ENCODE assay signal across 9 mouse cellular contexts in genomic region chr12:105025271-105025946, GRCm38 (mm10). TPM values are rescaled to one million over a fixed set of nuclear protein-coding genes. Genes with fewer than 3 reads are reported as not detected.
DNase-seq lines count a peak whose midpoint lies in the region; ATAC-seq and TF ChIP-seq lines count a peak whose summit lies in the region.
"Had no signal": no experiment of that assay in that cellular context is flagged by ENCODE, and none has a peak within 500 bp of the region (broad histone marks: within the 10 kb centered on the region; RNA-seq: fewer than 3 reads in every experiment).

No protein-coding gene starts in this region.

- no peak overlapping the region for H3K27ac ChIP-seq in midbrain, embryonic 10.5 days (replicated peaks)
- no peak overlapping the region for H3K27ac ChIP-seq in midbrain, embryonic 15.5 days
- H3K27ac ChIP-seq in forebrain, embryonic 11.5 days (ENCODE audit: low read depth, low read length) = no peak overlapping the region
- no peak overlapping the region for H3K27ac ChIP-seq in spleen, adult 2 months (ENCODE audit: insufficient read depth, low read length)
- H3K27ac ChIP-seq: lung, embryonic 15.5 days had no signal

- peak; percentile 74; the same call in 1 of the 2 replicates for TF ChIP-seq CTCF in brain, embryonic 14.5 days (IDR thresholded peaks at IDR 0.05; ENCODE audit: borderline replicate concordance, extremely low read depth, insufficient read depth, insufficient read length)
- peak; percentile 64; the same call in 1 of the 2 replicates for TF ChIP-seq CTCF in spleen, adult 2 months (IDR thresholded peaks at IDR 0.05; ENCODE audit: extremely low read depth, insufficient read depth, insufficient read length, insufficient replicate concordance)

- no peaks in the 10 kb centered on the region for H3K27me3 ChIP-seq in midbrain, embryonic 10.5 days (ENCODE audit: low read depth, poor library complexity, severe bottlenecking)
- no peaks in the 10 kb centered on the region for H3K27me3 ChIP-seq in midbrain, embryonic 15.5 days (replicated peaks)
- no peaks in the 10 kb centered on the region for H3K27me3 ChIP-seq in forebrain, embryonic 11.5 days (ENCODE audit: control insufficient read depth, insufficient read depth, low read length)
- no peaks in the 10 kb centered on the region for H3K27me3 ChIP-seq in spleen, adult 2 months (ENCODE audit: control insufficient read depth, insufficient read depth, low read length)
- H3K27me3 ChIP-seq: lung, embryonic 15.5 days had no signal

- H3K9me3 ChIP-seq in midbrain, embryonic 10.5 days (replicated peaks) = peaks cover 16% of the 10 kb centered on the region
- peaks cover 4% of the 10 kb centered on the region; the same call in 1 of the 2 replicates for H3K9me3 ChIP-seq in midbrain, embryonic 15.5 days
- H3K9me3 ChIP-seq in forebrain, embryonic 11.5 days (ENCODE audit: control insufficient read depth, low read length) = no peaks in the 10 kb centered on the region; the same call in 1 of the 2 replicates

- peaks cover 4% of the 10 kb centered on the region for H3K4me1 ChIP-seq in midbrain, embryonic 10.5 days
- H3K4me1 ChIP-seq in midbrain, embryonic 15.5 days = peaks cover 2% of the 10 kb centered on the region
- no peaks in the 10 kb centered on the region for H3K4me1 ChIP-seq in forebrain, embryonic 11.5 days (replicated peaks; ENCODE audit: control insufficient read depth, insufficient read depth, low read length)
- peaks cover 11% of the 10 kb centered on the region; the same call in 1 of the 2 replicates for H3K4me1 ChIP-seq in spleen, adult 2 months (ENCODE audit: control insufficient read depth, insufficient read depth, insufficient read length)
- H3K4me1 ChIP-seq: lung, embryonic 15.5 days had no signal

- no peak overlapping the region for H3K9ac ChIP-seq in midbrain, embryonic 15.5 days
- H3K9ac ChIP-seq in forebrain, embryonic 11.5 days (ENCODE audit: low read length) = no peak overlapping the region
- H3K9ac ChIP-seq: lung, embryonic 15.5 days had no signal

- TF ChIP-seq POLR2A in brain, embryonic 14.5 days (IDR thresholded peaks at IDR 0.05; ENCODE audit: borderline replicate concordance, extremely low read depth, insufficient read depth, insufficient read length, poor library complexity, severe bottlenecking) = no peak
- TF ChIP-seq POLR2A in spleen, adult 2 months (IDR thresholded peaks at IDR 0.05; ENCODE audit: low read depth, low read length) = no peak

- peak; percentile 53 for DNase-seq in midbrain, embryonic 10.5 days (ENCODE audit: low spot score)
- DNase-seq in brain, embryonic 14.5 days (ENCODE audit: low read depth) = peak; percentile 82
- peak; percentile 76 for DNase-seq in forebrain, embryonic 11.5 days (ENCODE audit: low spot score)
- peak; percentile 81 to 84 for DNase-seq in left cerebral cortex, postnatal 14 days (ENCODE audit: low spot score in 2 of 2)
- peak; percentile 54 to 69 for DNase-seq in spleen, adult 2 months (ENCODE audit: low read depth in 1 of 2, low spot score in 2 of 2)

- H3K36me3 ChIP-seq in midbrain, embryonic 10.5 days = peaks cover 36% of the 10 kb centered on the region
- peaks cover 11% of the 10 kb centered on the region; the same call in 1 of the 2 replicates for H3K36me3 ChIP-seq in midbrain, embryonic 15.5 days (replicated peaks)
- H3K36me3 ChIP-seq in forebrain, embryonic 11.5 days (ENCODE audit: control insufficient read depth, insufficient read depth, low read length) = peaks cover 8% of the 10 kb centered on the region; the same call in 1 of the 2 replicates
- H3K36me3 ChIP-seq in spleen, adult 2 months (ENCODE audit: control insufficient read depth, insufficient read depth, low read length) = peaks cover 2% of the 10 kb centered on the region; the same call in 1 of the 2 replicates

- ATAC-seq in midbrain, embryonic 15.5 days (replicated peaks) = no peak
- ATAC-seq in forebrain, embryonic 11.5 days (replicated peaks; ENCODE audit: low FRiP score) = no peak
- ATAC-seq in hematopoietic stem cell, adult 5-6 weeks (replicated peaks in 1 of 2; ENCODE audit: insufficient read depth in 1 of 2, low FRiP score in 2 of 2, low TSS enrichment in 1 of 2, low read depth in 1 of 2, poor library complexity in 2 of 2, severe bottlenecking in 2 of 2) = peak; percentile 42 to 63; a peak in 3 of 4 replicates
- ATAC-seq in megakaryocyte-erythroid progenitor cell, adult 5-6 weeks (replicated peaks; ENCODE audit: low FRiP score, low TSS enrichment, poor library complexity, severe bottlenecking) = peak; percentile 55

- no peak overlapping the region for H3K4me2 ChIP-seq in midbrain, embryonic 15.5 days
- no peak overlapping the region for H3K4me2 ChIP-seq in forebrain, embryonic 11.5 days (ENCODE audit: low read depth, low read length, severe bottlenecking)
- H3K4me2 ChIP-seq: lung, embryonic 15.5 days had no signal

- WGBS in midbrain, embryonic 10.5 days = 56% methylated on average over 8 of the region's 8 CpGs
- WGBS in midbrain, embryonic 15.5 days = 52% methylated on average over 8 of the region's 8 CpGs
- 52% methylated on average over 8 of the region's 8 CpGs for WGBS in forebrain, embryonic 11.5 days
- 41% methylated on average over 8 of the region's 8 CpGs for WGBS in spleen, adult 2 months

- intact Hi-C loops in left cerebral cortex, postnatal 14 days (cut with DNase I) = loop anchor here (1.0 to 10.0 kb wide), 2 partner anchors 73 to 291 kb away; no protein-coding TSS in a partner anchor

- H3K4me3 ChIP-seq in midbrain, embryonic 10.5 days = no peak overlapping the region
- no peak overlapping the region for H3K4me3 ChIP-seq in midbrain, embryonic 15.5 days
- H3K4me3 ChIP-seq in forebrain, embryonic 11.5 days (ENCODE audit: low read depth, low read length) = no peak overlapping the region
- no peak overlapping the region for H3K4me3 ChIP-seq in spleen, adult 2 months (ENCODE audit: extremely low read depth, insufficient read depth, insufficient read length)
- H3K4me3 ChIP-seq: lung, embryonic 15.5 days had no signal

RNA-seq across cellular contexts. Expression of gene Glrx5, which starts 7.1 kb away (rescaled TPM):
- polyA plus RNA-seq in midbrain, embryonic 10.5 days (2016; fragmentation: Nextera tagmentation; extraction: Ambion mirVana) = 217 and 246 TPM in 2 replicates
- polyA plus RNA-seq in midbrain, embryonic 15.5 days (2015; fragmentation: Nextera tagmentation; extraction: Ambion mirVana) = 143 and 144 TPM in 2 replicates
- polyA plus RNA-seq in brain, embryonic 14.5 days (2012; rRNA removed) = 71.3 and 95.6 TPM in 2 replicates
- polyA plus RNA-seq in forebrain, embryonic 11.5 days (2014; fragmentation: Nextera tagmentation; extraction: Ambion mirVana) = 188 and 196 TPM in 2 replicates
- total RNA-seq in hematopoietic stem cell, adult 5-6 weeks (2017) = 24.0 and 26.5 TPM in 2 replicates
- total RNA-seq in left cerebral cortex, postnatal 14 days (2021) = 10 to 100 TPM; 62.5 to 64.1 TPM
- total RNA-seq in megakaryocyte-erythroid progenitor cell, adult 5-6 weeks (2014; fragmentation: Nextera tagmentation) = 112 and 193 TPM in 2 replicates
- 59.2 and 86.9 TPM in 2 replicates for total RNA-seq in megakaryocyte-erythroid progenitor cell, adult 5-6 weeks (2017)
- 102 and 109 TPM in 2 replicates for polyA plus RNA-seq in spleen, adult 2 months (2012; rRNA removed)

RNA-seq across cellular contexts. Expression of gene Syne3, which starts 15.8 kb away (rescaled TPM):
- 0.10 and 0.14 TPM in 2 replicates for polyA plus RNA-seq in midbrain, embryonic 10.5 days (2016; fragmentation: Nextera tagmentation; extraction: Ambion mirVana)
- 0.40 and 0.49 TPM in 2 replicates for polyA plus RNA-seq in midbrain, embryonic 15.5 days (2015; fragmentation: Nextera tagmentation; extraction: Ambion mirVana)
- 0.34 and 0.44 TPM in 2 replicates for polyA plus RNA-seq in brain, embryonic 14.5 days (2012; rRNA removed)
- polyA plus RNA-seq in forebrain, embryonic 11.5 days (2014; fragmentation: Nextera tagmentation; extraction: Ambion mirVana) = 0.20 and 0.28 TPM in 2 replicates
- total RNA-seq in hematopoietic stem cell, adult 5-6 weeks (2017) = 33.1 TPM in 2 replicates
- 1 to 10 TPM; 1.1 to 1.4 TPM for total RNA-seq in left cerebral cortex, postnatal 14 days (2021)
- 10.9 and 15.7 TPM in 2 replicates for total RNA-seq in megakaryocyte-erythroid progenitor cell, adult 5-6 weeks (2014; fragmentation: Nextera tagmentation)
- 9.1 and 9.7 TPM in 2 replicates for total RNA-seq in megakaryocyte-erythroid progenitor cell, adult 5-6 weeks (2017)
- polyA plus RNA-seq in spleen, adult 2 months (2012; rRNA removed) = 5.4 and 6.3 TPM in 2 replicates

Comparison
In these comparisons a context has a peak if more than half of its experiments do, and no peak if none do; other contexts are left out.
1. ATAC-seq: peak in hematopoietic stem cell, adult 5-6 weeks (2 of 2) and megakaryocyte-erythroid progenitor cell, adult 5-6 weeks (single experiment); none in midbrain, embryonic 15.5 days (single experiment) and forebrain, embryonic 11.5 days (single experiment).
2. Peak in every context shown above with its lines, with median percentiles within 50 percentile points of each other: DNase-seq.